Mouse (Mus musculus) megakaryocyte, embryonic 14.5 days (primary cell): Measurements from ENCODE around the gene Ndufs5.

Source experiments
- FLI1 ChIP-seq: IDR thresholded peaks from 2 replicates; pipeline ENCODE4 v1.6.1; 2012; ENCODE audit warnings: low read length, inconsistent platforms, mixed read lengths
- GATA1 ChIP-seq: IDR thresholded peaks from 3 replicates; pipeline ENCODE4 v1.6.1; 2012; ENCODE audit warnings: mixed read lengths, low read length, inconsistent platforms, borderline replicate concordance

- no peak for TF ChIP-seq FLI1
- no peak for TF ChIP-seq GATA1
These were observed 52.2 kb downstream of the Ndufs5 start for GRCm38 (mm10) chr4:123665681-123666278.
